Mouse (Mus musculus): Measurements from ENCODE around the gene Hdac4. TPM values are rescaled to one million over a fixed set of nuclear protein-coding genes. Genes with fewer than 3 reads are reported as not detected.

The Hdac4 gene
- polyA plus RNA-seq, 1 experiment from 2014 or later = 21.9 TPM

GRCm38 (mm10) chr1:91987431-91987830, 208.1 kb downstream of the Hdac4 start:
- H3K9me3 ChIP-seq (ENCODE audit: control insufficient read depth, low read length) = no peaks in the 10 kb centered on the region
- peaks cover 15% of the 10 kb centered on the region for H3K36me3 ChIP-seq (ENCODE audit: control insufficient read depth, insufficient read depth, low read length)
- no peaks in the 10 kb centered on the region for H3K27me3 ChIP-seq (ENCODE audit: control insufficient read depth, insufficient read depth, low read length)
- H3K4me3 ChIP-seq (ENCODE audit: low read depth, low read length) = no peak overlapping the region
- H3K4me2 ChIP-seq = no peak overlapping the region
- H3K9ac ChIP-seq (ENCODE audit: low read length) = no peak overlapping the region
- 93% methylated on average over 8 of the region's 8 CpGs for WGBS
- no peaks in the 10 kb centered on the region for H3K4me1 ChIP-seq (ENCODE audit: control insufficient read depth, insufficient read depth, low read length)
- DNase-seq (ENCODE audit: low spot score, missing footprints) (no peak), ATAC-seq (ENCODE audit: low FRiP score) (no peak)
- no peak overlapping the region for H3K27ac ChIP-seq (ENCODE audit: low read depth, low read length)

- peaks cover 9% of the 10 kb centered on the region for H3K36me3 ChIP-seq (ENCODE audit: control insufficient read depth, insufficient read depth, low read length)
- no peak overlapping the region for H3K4me3 ChIP-seq (ENCODE audit: low read depth, low read length)
- ATAC-seq (ENCODE audit: low FRiP score) = no peak
- peak; percentile 28 for DNase-seq (ENCODE audit: low spot score, missing footprints)
- no peak overlapping the region for H3K4me2 ChIP-seq
- H3K27ac ChIP-seq (ENCODE audit: low read depth, low read length) = no peak overlapping the region
- H3K9ac ChIP-seq (ENCODE audit: low read length) = no peak overlapping the region
- H3K4me1 ChIP-seq (ENCODE audit: control insufficient read depth, insufficient read depth, low read length) = no peaks in the 10 kb centered on the region
- H3K27me3 ChIP-seq (ENCODE audit: control insufficient read depth, insufficient read depth, low read length) = no peaks in the 10 kb centered on the region
- no peaks in the 10 kb centered on the region for H3K9me3 ChIP-seq (ENCODE audit: control insufficient read depth, low read length)
These were observed 209.7 kb downstream of the Hdac4 start for GRCm38 (mm10) chr1:91985783-91986182.

- H3K36me3 ChIP-seq (ENCODE audit: control insufficient read depth, insufficient read depth, low read length) = peaks cover 7% of the 10 kb centered on the region
- no peaks in the 10 kb centered on the region for H3K27me3 ChIP-seq (ENCODE audit: control insufficient read depth, insufficient read depth, low read length)
- no peak overlapping the region for H3K4me3 ChIP-seq (ENCODE audit: low read depth, low read length)
- no peaks in the 10 kb centered on the region for H3K9me3 ChIP-seq (ENCODE audit: control insufficient read depth, low read length)
- no peak overlapping the region for H3K4me2 ChIP-seq
- no peaks in the 10 kb centered on the region for H3K4me1 ChIP-seq (ENCODE audit: control insufficient read depth, insufficient read depth, low read length)
- no peak overlapping the region for H3K9ac ChIP-seq (ENCODE audit: low read length)
- DNase-seq (ENCODE audit: low spot score, missing footprints) = peak; percentile 45
- 90% methylated on average over 8 of the region's 8 CpGs for WGBS
- ATAC-seq (ENCODE audit: low FRiP score) = no peak
- no peak overlapping the region for H3K27ac ChIP-seq (ENCODE audit: low read depth, low read length)
These were observed 211.0 kb downstream of the Hdac4 start for GRCm38 (mm10) chr1:91984507-91984906.

GRCm38 (mm10) chr1:91981381-91981780, 214.1 kb downstream of the Hdac4 start:
- Histone ChIP-seq H3K4me1 (ENCODE audit: control insufficient read depth, insufficient read depth, low read length) (peaks cover 2% of the 10 kb centered on the region; the same call in 1 of the 2 replicates), H3K36me3 (ENCODE audit: control insufficient read depth, insufficient read depth, low read length) (peaks cover 7% of the 10 kb centered on the region), H3K27me3 (ENCODE audit: control insufficient read depth, insufficient read depth, low read length) (no peaks in the 10 kb centered on the region), H3K4me2 (no peak overlapping the region), H3K27ac (ENCODE audit: low read depth, low read length) (no peak overlapping the region), H3K9me3 (ENCODE audit: control insufficient read depth, low read length) (no peaks in the 10 kb centered on the region), H3K9ac (ENCODE audit: low read length) (no peak overlapping the region), H3K4me3 (ENCODE audit: low read depth, low read length) (no peak overlapping the region)
- DNase-seq (ENCODE audit: low spot score, missing footprints) (no peak), ATAC-seq (ENCODE audit: low FRiP score) (no peak)
- WGBS = 67% methylated on average over 1 of the region's 1 CpGs

- Histone ChIP-seq H3K4me1 (ENCODE audit: control insufficient read depth, insufficient read depth, low read length) (peaks cover 2% of the 10 kb centered on the region; the same call in 1 of the 2 replicates), H3K4me2 (no peak overlapping the region), H3K27me3 (ENCODE audit: control insufficient read depth, insufficient read depth, low read length) (no peaks in the 10 kb centered on the region), H3K36me3 (ENCODE audit: control insufficient read depth, insufficient read depth, low read length) (peaks cover 5% of the 10 kb centered on the region; the same call in 1 of the 2 replicates), H3K9me3 (ENCODE audit: control insufficient read depth, low read length) (no peaks in the 10 kb centered on the region), H3K4me3 (ENCODE audit: low read depth, low read length) (no peak overlapping the region), H3K27ac (ENCODE audit: low read depth, low read length) (no peak overlapping the region), H3K9ac (ENCODE audit: low read length) (no peak overlapping the region)
- 54% methylated on average over 3 of the region's 3 CpGs for WGBS
- ATAC-seq (ENCODE audit: low FRiP score) (peak; percentile 68; the same call in 1 of the 2 replicates), DNase-seq (ENCODE audit: low spot score, missing footprints) (no peak)
These were observed 217.1 kb downstream of the Hdac4 start for GRCm38 (mm10) chr1:91978443-91978842.

- no peak for ATAC-seq (ENCODE audit: low FRiP score)
- H3K27ac ChIP-seq (ENCODE audit: low read depth, low read length) = no peak overlapping the region
These were observed 226.7 kb downstream of the Hdac4 start for GRCm38 (mm10) chr1:91968710-91969379.

GRCm38 (mm10) chr1:91967041-91967440, 228.5 kb downstream of the Hdac4 start:
- H3K9me3 ChIP-seq (ENCODE audit: control insufficient read depth, low read length) = no peaks in the 10 kb centered on the region
- peaks cover 12% of the 10 kb centered on the region; the same call in 1 of the 2 replicates for H3K36me3 ChIP-seq (ENCODE audit: control insufficient read depth, insufficient read depth, low read length)
- 100% methylated on average over 1 of the region's 1 CpGs for WGBS
- no peaks in the 10 kb centered on the region for H3K4me1 ChIP-seq (ENCODE audit: control insufficient read depth, insufficient read depth, low read length)
- H3K27ac ChIP-seq (ENCODE audit: low read depth, low read length) = no peak overlapping the region
- H3K27me3 ChIP-seq (ENCODE audit: control insufficient read depth, insufficient read depth, low read length) = no peaks in the 10 kb centered on the region
- no peak overlapping the region for H3K4me2 ChIP-seq
- no peak overlapping the region for H3K9ac ChIP-seq (ENCODE audit: low read length)
- DNase-seq (ENCODE audit: low spot score, missing footprints) = no peak
- H3K4me3 ChIP-seq (ENCODE audit: low read depth, low read length) = no peak overlapping the region
- no peak for ATAC-seq (ENCODE audit: low FRiP score)

More at GRCm38 (mm10) chr1:91968710-91969379, 226.7 kb downstream of the Hdac4 start:
- DNase-seq (ENCODE audit: low spot score, missing footprints) = no peak
- Histone ChIP-seq H3K4me1 (ENCODE audit: control insufficient read depth, insufficient read depth, low read length) (no peaks in the 10 kb centered on the region), H3K9ac (ENCODE audit: low read length) (0 out of 2 replicates have a peak overlapping the region, but pooled peaks have one; percentile 12), H3K27me3 (ENCODE audit: control insufficient read depth, insufficient read depth, low read length) (no peaks in the 10 kb centered on the region), H3K4me3 (ENCODE audit: low read depth, low read length) (no peak overlapping the region), H3K36me3 (ENCODE audit: control insufficient read depth, insufficient read depth, low read length) (peaks cover 18% of the 10 kb centered on the region), H3K4me2 (no peak overlapping the region), H3K9me3 (ENCODE audit: control insufficient read depth, low read length) (no peaks in the 10 kb centered on the region)
- WGBS = 69% methylated on average over 5 of the region's 5 CpGs

GRCm38 (mm10) chr1:91964486-91965335, 230.8 kb downstream of the Hdac4 start:
- H3K36me3 ChIP-seq (ENCODE audit: control insufficient read depth, insufficient read depth, low read length) = peaks cover 13% of the 10 kb centered on the region; the same call in 1 of the 2 replicates
- 84% methylated on average over 9 of the region's 9 CpGs for WGBS

GRCm38 (mm10) chr1:91962256-91962655, 233.2 kb downstream of the Hdac4 start:
- ATAC-seq (ENCODE audit: low FRiP score) = peak; percentile 83
- H3K36me3 ChIP-seq (ENCODE audit: control insufficient read depth, insufficient read depth, low read length) = peaks cover 18% of the 10 kb centered on the region; the same call in 1 of the 2 replicates
- no peak overlapping the region for H3K27ac ChIP-seq (ENCODE audit: low read depth, low read length)
- no peaks in the 10 kb centered on the region for H3K27me3 ChIP-seq (ENCODE audit: control insufficient read depth, insufficient read depth, low read length)
- no peaks in the 10 kb centered on the region for H3K9me3 ChIP-seq (ENCODE audit: control insufficient read depth, low read length)
- WGBS = 66% methylated on average over 1 of the region's 1 CpGs
- peak; percentile 89 for DNase-seq (ENCODE audit: low spot score, missing footprints)
- H3K9ac ChIP-seq (ENCODE audit: low read length) = no peak overlapping the region
- no peaks in the 10 kb centered on the region for H3K4me1 ChIP-seq (ENCODE audit: control insufficient read depth, insufficient read depth, low read length)
- no peak overlapping the region for H3K4me2 ChIP-seq
- H3K4me3 ChIP-seq (ENCODE audit: low read depth, low read length) = no peak overlapping the region

More at GRCm38 (mm10) chr1:91964486-91965335, 230.8 kb downstream of the Hdac4 start:
- Histone ChIP-seq H3K4me2 (no peak overlapping the region), H3K4me3 (ENCODE audit: low read depth, low read length) (no peak overlapping the region), H3K27me3 (ENCODE audit: control insufficient read depth, insufficient read depth, low read length) (no peaks in the 10 kb centered on the region), H3K4me1 (ENCODE audit: control insufficient read depth, insufficient read depth, low read length) (no peaks in the 10 kb centered on the region), H3K9me3 (ENCODE audit: control insufficient read depth, low read length) (no peaks in the 10 kb centered on the region), H3K9ac (ENCODE audit: low read length) (no peak overlapping the region), H3K27ac (ENCODE audit: low read depth, low read length) (no peak overlapping the region)
- no peak for DNase-seq (ENCODE audit: low spot score, missing footprints)
- no peak for ATAC-seq (ENCODE audit: low FRiP score)
